Mouse (Mus musculus): ENCODE data around the gene A930033H14Rik. TPM values are rescaled to one million over a fixed set of nuclear protein-coding genes. Genes with fewer than 3 reads are reported as not detected.

A930033H14Rik gene
- total and polyA plus RNA-seq, 3 experiments = not detected

- TF ChIP-seq BHLHE40 (IDR thresholded peaks at IDR 0.05; ENCODE audit: borderline replicate concordance, low read depth, low read length) (no peak), UBTF (IDR thresholded peaks at IDR 0.05; ENCODE audit: borderline replicate concordance, insufficient read depth, low read depth, low read length) (no peak), E2F4 (IDR thresholded peaks at IDR 0.05; ENCODE audit: borderline replicate concordance, low read depth, low read length) (no peak), MAX (IDR thresholded peaks at IDR 0.05; ENCODE audit: low read length) (no peak), CTCF (IDR thresholded peaks at IDR 0.05 in 2 of 3, conservative IDR thresholded peaks at IDR 0.05 in 1 of 3; ENCODE audit: control insufficient read depth in 1 of 3, insufficient read depth in 1 of 3, low read depth in 2 of 3, low read length in 3 of 3, poor library complexity in 1 of 3, severe bottlenecking in 1 of 3) (no peak), CHD2 (IDR thresholded peaks at IDR 0.05; ENCODE audit: low read length) (no peak), ELF1 (IDR thresholded peaks at IDR 0.05; ENCODE audit: low read depth, low read length) (no peak), USF1 (IDR thresholded peaks at IDR 0.05; ENCODE audit: low read depth, low read length) (no peak), TCF12 (IDR thresholded peaks at IDR 0.05; ENCODE audit: low read depth, low read length) (no peak), NRF1 (IDR thresholded peaks at IDR 0.05; ENCODE audit: insufficient read depth, low read depth, low read length, poor library complexity, severe bottlenecking) (no peak)
- Histone ChIP-seq H3K36me3 (ENCODE audit: control insufficient read depth in 1 of 2, insufficient read depth in 2 of 2, low read length in 2 of 2) (no peaks in the 10 kb centered on the region), H3K9ac (ENCODE audit: control insufficient read depth, low read depth, low read length, poor library complexity, severe bottlenecking) (no peak overlapping the region), H3K9me3 (replicated peaks; ENCODE audit: insufficient read depth, low read length) (no peaks in the 10 kb centered on the region), H3K79me2 (ENCODE audit: control insufficient read depth, insufficient read depth, low read length, poor library complexity) (no peaks in the 10 kb centered on the region), H3K4me1 (ENCODE audit: control insufficient read depth in 1 of 2, insufficient read depth in 2 of 2, low read length in 2 of 2) (no peaks in the 10 kb centered on the region), H3K27me3 (ENCODE audit: control insufficient read depth in 1 of 2, insufficient read depth in 2 of 2, low read length in 2 of 2) (no peaks in the 10 kb centered on the region), H3K4me3 (ENCODE audit: control insufficient read depth in 1 of 2, insufficient read depth in 1 of 2, low read depth in 2 of 2, low read length in 2 of 2) (no peak overlapping the region), H3K27ac (ENCODE audit: control insufficient read depth, low read depth, low read length) (no peak overlapping the region)
- DNase-seq (ENCODE audit: low read depth, low spot score) = no peak
Measured at GRCm38 (mm10) chr10:69184903-69185302, 28.0 kb downstream of the A930033H14Rik start.

GRCm38 (mm10) chr10:69180997-69181396 is 31.9 kb downstream of the A930033H14Rik start:
- TF ChIP-seq MYB (IDR thresholded peaks at IDR 0.05; ENCODE audit: low read depth, low read length) (no peak), ZMIZ1 (IDR thresholded peaks at IDR 0.05; ENCODE audit: low read depth, low read length) (no peak), MEF2A (IDR thresholded peaks at IDR 0.05; ENCODE audit: extremely low read depth, insufficient replicate concordance, low read depth, low read length, poor library complexity, severe bottlenecking) (no peak), POLR2AphosphoS5 (IDR thresholded peaks at IDR 0.05; ENCODE audit: borderline replicate concordance, low read depth, low read length) (no peak)
- Histone ChIP-seq H3K36me3 (ENCODE audit: control insufficient read depth in 1 of 2, insufficient read depth in 2 of 2, low read length in 2 of 2) (no peaks in the 10 kb centered on the region), H3K27me3 (ENCODE audit: control insufficient read depth in 1 of 2, insufficient read depth in 2 of 2, low read length in 2 of 2) (no peaks in the 10 kb centered on the region), H3K4me1 (ENCODE audit: control insufficient read depth in 1 of 2, insufficient read depth in 2 of 2, low read length in 2 of 2) (no peaks in the 10 kb centered on the region), H3K9me3 (replicated peaks; ENCODE audit: insufficient read depth, low read length) (no peaks in the 10 kb centered on the region), H3K27ac (ENCODE audit: control insufficient read depth, low read depth, low read length) (no peak overlapping the region), H3K79me2 (ENCODE audit: control insufficient read depth, insufficient read depth, low read length, poor library complexity) (no peaks in the 10 kb centered on the region), H3K4me3 (ENCODE audit: control insufficient read depth in 1 of 2, insufficient read depth in 1 of 2, low read depth in 2 of 2, low read length in 2 of 2) (no peak overlapping the region), H3K9ac (ENCODE audit: control insufficient read depth, low read depth, low read length, poor library complexity, severe bottlenecking) (no peak overlapping the region)
- DNase-seq (ENCODE audit: low read depth, low spot score) = no peak

GRCm38 (mm10) chr10:69179341-69179740 is 33.6 kb downstream of the A930033H14Rik start:
- no peaks in the 10 kb centered on the region for H3K4me1 ChIP-seq (ENCODE audit: control insufficient read depth in 1 of 2, insufficient read depth in 2 of 2, low read length in 2 of 2)
- no peak overlapping the region for H3K9ac ChIP-seq (ENCODE audit: control insufficient read depth, low read depth, low read length, poor library complexity, severe bottlenecking)
- no peak overlapping the region for H3K4me3 ChIP-seq (ENCODE audit: control insufficient read depth in 1 of 2, insufficient read depth in 1 of 2, low read depth in 2 of 2, low read length in 2 of 2)
- no peaks in the 10 kb centered on the region for H3K79me2 ChIP-seq (ENCODE audit: control insufficient read depth, insufficient read depth, low read length, poor library complexity)
- no peak for DNase-seq (ENCODE audit: low read depth, low spot score)
- H3K36me3 ChIP-seq (ENCODE audit: control insufficient read depth in 1 of 2, insufficient read depth in 2 of 2, low read length in 2 of 2) = no peaks in the 10 kb centered on the region
- H3K9me3 ChIP-seq (replicated peaks; ENCODE audit: insufficient read depth, low read length) = no peaks in the 10 kb centered on the region
- H3K27me3 ChIP-seq (ENCODE audit: control insufficient read depth in 1 of 2, insufficient read depth in 2 of 2, low read length in 2 of 2) = no peaks in the 10 kb centered on the region
- no peak for TF ChIP-seq MAFK (IDR thresholded peaks at IDR 0.05; ENCODE audit: borderline replicate concordance, low read depth, low read length)
- TF ChIP-seq TBP (IDR thresholded peaks at IDR 0.05; ENCODE audit: low read depth, low read length) = no peak
- no peak for TF ChIP-seq UBTF (IDR thresholded peaks at IDR 0.05; ENCODE audit: borderline replicate concordance, insufficient read depth, low read depth, low read length)
- no peak for TF ChIP-seq RCOR1 (IDR thresholded peaks at IDR 0.05; ENCODE audit: low read depth, low read length)
- TF ChIP-seq E2F4 (IDR thresholded peaks at IDR 0.05; ENCODE audit: borderline replicate concordance, low read depth, low read length) = no peak
- TF ChIP-seq NELFE (IDR thresholded peaks at IDR 0.05; ENCODE audit: low read depth, low read length) = no peak
- TF ChIP-seq MAX (IDR thresholded peaks at IDR 0.05; ENCODE audit: low read length) = no peak
- TF ChIP-seq CHD1 (IDR thresholded peaks at IDR 0.05; ENCODE audit: low read depth, low read length) = no peak
- TF ChIP-seq ZMIZ1 (IDR thresholded peaks at IDR 0.05; ENCODE audit: low read depth, low read length) = no peak
- TF ChIP-seq GATA1 (IDR thresholded peaks at IDR 0.05; ENCODE audit: low read depth, low read length) = no peak
- no peak for TF ChIP-seq TCF12 (IDR thresholded peaks at IDR 0.05; ENCODE audit: low read depth, low read length)
- H3K27ac ChIP-seq (ENCODE audit: control insufficient read depth, low read depth, low read length) = no peak overlapping the region

Data from MEL (cell line).